Mouse (Mus musculus) adrenal gland, postnatal 25 days (tissue): ENCODE measurements around the gene Eid3. TPM values are rescaled to one million over a fixed set of nuclear protein-coding genes. Genes with fewer than 3 reads are reported as not detected.

Source experiments
- DNase-seq: peaks from one replicate; pipeline ENCODE4 v3.0.0; 2021; ENCODE audit warnings: mixed read lengths
- total RNA-seq: library from RNA; stranded (reverse); gene quantifications from 2 replicates; pipeline ENCODE4 v1.2.3, GENCODE M21; 2021

Gene Eid3
- total RNA-seq, 1 experiment from 2014 or later, result 4.6 TPM

DNA sequence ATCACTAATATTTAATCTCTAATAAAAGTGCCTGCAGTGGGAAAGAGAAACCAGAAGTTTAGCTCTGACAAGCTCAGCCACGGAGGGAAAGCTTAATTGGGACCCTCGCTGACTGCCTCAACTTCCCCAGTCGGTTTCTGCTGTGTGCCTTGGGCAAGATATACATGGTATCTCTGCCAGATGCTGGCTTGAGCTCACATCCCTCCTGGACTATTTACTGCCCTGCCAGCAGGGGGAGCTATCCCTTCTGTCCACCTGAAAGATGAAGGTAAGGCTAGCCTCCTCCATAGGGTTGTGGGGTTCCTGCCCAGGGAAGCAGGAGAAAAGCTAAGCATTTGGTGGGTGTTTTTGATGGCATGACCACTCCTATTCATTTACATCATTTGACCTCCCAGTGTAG, 43.8 kb downstream of the Eid3 start:
- DNase-seq, result peak; percentile 44

DNA sequence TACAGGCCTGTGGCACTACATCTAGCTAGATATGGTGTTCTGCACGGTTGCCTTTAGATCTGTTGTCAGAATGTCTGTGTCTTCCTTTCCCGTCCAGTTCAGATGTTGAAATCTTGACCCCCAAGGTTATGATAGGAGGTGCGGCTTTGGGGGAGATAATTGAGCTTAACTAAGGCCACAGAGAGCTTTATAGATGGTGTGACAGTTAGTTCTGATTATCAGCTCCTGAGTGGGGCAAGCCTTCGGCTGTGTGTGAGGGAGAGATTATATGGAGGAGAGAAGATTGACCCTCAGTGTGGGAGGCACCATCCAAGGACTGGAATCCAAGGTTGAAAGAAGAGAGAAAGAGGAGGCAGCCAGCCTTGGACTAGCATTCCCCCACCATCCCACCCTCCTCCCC, 46.8 kb downstream of the Eid3 start:
- DNase-seq, result no peak

DNA sequence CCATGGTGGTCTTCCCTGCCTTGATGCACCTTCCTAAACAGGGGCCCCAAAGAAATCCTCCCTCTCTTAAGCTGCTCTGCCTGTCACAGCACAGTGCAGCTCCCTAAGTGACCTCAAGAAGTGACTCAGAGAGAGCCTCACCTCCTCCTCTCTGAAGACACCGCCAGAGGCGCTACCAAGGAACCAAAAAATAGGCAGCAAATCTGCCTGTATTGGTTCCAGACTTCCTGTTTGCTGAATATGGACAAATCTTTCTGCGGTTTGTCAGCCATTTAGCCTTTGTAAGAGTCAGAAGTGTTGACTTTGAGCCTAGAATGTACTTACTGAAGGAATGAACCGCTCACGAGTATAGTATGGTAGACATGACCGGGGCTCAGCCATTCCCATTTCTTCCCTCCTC, 47.3 kb downstream of the Eid3 start:
- DNase-seq, result no peak

Other genes with a start within 250 kb of the Eid3 start
- 28.0 and 28.2 TPM in 2 replicates for gene 1190007I07Rik, start 243.4 kb upstream of the Eid3 start, total RNA-seq
- 35.7 and 36.6 TPM in 2 replicates for gene Tdg, start 236.8 kb upstream of the Eid3 start, total RNA-seq
- gene Glt8d2, start 176.0 kb upstream of the Eid3 start, total RNA-seq, result 1.4 and 1.8 TPM in 2 replicates
- 26.2 and 27.6 TPM in 2 replicates for gene Hcfc2, start 170.5 kb upstream of the Eid3 start, total RNA-seq
- gene Nfyb, start 102.5 kb upstream of the Eid3 start, total RNA-seq, result 23.5 and 25.9 TPM in 2 replicates
- 118 and 136 TPM in 2 replicates for gene Txnrd1, start 32.7 kb upstream of the Eid3 start, total RNA-seq
- 34.0 and 44.0 TPM in 2 replicates for gene Chst11, start 118.9 kb downstream of the Eid3 start, total RNA-seq